Mouse (Mus musculus): Measurements from ENCODE around the gene Tmem106a.
A peak's percentile ranks its signal among the peaks of the same experiment; 100 is the strongest.
"Not testable (repeated sequence)": the region's sequence is repeated elsewhere in the genome, so short reads cannot be mapped to it uniquely, and the experiment has no call there.

The Tmem106a gene

GRCm38 (mm10) chr11:101582054-101583035 is at the start of gene Tmem106a:
Gene Tmem106a (plus strand): TSS chr11:101582242.
- peak; percentile 42 for DNase-seq

DNA sequence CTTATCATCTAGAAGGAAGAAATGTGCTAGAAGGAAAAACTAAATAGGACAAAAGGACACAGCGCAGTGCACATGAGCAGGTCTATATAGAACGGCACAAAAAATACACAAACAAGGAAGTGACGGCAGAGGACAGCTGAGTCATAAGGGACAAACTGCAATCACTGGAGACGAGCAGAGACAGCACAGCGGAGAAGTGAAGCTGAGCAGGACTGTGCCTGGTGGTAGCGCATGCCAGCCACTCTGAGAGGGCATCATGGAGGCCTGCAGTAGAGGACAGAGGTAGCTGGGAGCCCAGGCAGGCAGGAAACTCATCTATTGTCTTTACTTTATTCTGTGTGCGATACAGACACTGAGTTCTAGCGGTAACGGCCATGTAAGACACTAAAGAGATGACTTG is 38.5 kb upstream of the Tmem106a start:
- no peak for DNase-seq

GRCm38 (mm10) chr11:101544132-101544531 is 37.9 kb upstream of the Tmem106a start:
- DNase-seq: no peak

DNA sequence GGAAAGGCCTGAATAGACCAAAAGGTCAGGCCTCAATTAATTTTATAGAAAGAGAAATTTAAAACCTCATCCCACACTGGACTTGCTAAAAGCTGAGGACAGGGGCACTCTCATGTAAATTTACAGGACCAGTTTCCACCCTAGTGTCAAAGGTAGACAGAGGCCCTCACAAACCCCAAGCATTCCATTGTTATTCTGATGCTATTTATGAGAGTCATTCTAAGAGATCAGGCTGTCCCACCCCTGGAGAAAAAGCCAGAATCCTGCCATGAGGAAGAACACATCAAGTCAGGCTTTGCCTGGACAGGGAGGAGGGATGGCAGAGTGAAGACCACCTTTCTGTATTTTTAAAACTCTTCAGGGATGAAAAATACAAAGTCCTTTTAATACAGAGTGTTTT is 33.5 kb upstream of the Tmem106a start:
- no peak for DNase-seq

- peak; percentile 90 to 91 for DNase-seq
Measured at GRCm38 (mm10) chr11:101551751-101552475, 30.1 kb upstream of the Tmem106a start, which contains the start of the genes Brca1 and Nbr1. Gene Brca1 (minus strand): TSS chr11:101551955. Gene Nbr1 (plus strand): TSS chr11:101552149.

DNA sequence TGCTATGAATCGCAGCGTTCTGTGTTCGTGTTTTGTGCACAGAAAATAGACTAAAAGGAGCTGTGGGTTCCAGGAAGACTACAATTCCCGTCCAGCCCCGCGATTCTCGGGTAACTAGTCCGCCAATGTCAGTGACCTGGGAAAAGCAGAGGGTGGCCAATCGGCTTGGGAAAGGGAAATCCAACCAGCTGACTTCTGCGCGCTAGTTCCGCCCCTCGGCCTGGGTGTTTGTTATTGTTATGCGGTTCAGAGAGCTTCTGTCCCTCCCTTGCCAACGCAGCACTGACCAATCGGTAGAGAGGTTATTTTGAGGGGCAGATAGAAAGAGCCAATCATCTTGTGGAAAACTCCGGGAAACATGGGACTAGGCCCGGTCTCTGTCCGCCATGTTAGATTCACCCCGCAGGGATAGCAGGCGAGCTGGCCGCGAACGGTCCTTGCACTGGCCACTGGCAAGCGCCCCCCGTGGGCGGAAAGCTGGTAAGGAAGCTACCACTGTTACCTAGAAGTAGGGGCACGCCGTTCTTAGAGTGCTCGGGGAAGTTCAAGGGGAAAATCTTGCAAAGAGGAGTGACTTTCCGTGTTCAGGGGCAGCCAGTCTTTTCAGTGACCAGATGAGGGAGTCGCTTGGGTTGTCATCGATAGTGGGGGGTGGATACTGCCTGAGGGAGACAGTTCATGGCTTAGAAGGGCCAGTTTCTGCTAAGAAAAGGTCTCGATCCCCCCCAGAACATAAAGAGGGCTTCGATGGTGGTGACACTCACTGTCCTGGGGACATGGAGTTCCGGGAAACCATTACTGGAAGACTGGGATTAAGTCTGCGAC is 29.4 kb upstream of the Tmem106a start:
- peak; percentile 91 to 95 for DNase-seq

GRCm38 (mm10) chr11:101553354-101553930 is 28.6 kb upstream of the Tmem106a start:
- DNase-seq: peak; percentile 15 to 21

DNA sequence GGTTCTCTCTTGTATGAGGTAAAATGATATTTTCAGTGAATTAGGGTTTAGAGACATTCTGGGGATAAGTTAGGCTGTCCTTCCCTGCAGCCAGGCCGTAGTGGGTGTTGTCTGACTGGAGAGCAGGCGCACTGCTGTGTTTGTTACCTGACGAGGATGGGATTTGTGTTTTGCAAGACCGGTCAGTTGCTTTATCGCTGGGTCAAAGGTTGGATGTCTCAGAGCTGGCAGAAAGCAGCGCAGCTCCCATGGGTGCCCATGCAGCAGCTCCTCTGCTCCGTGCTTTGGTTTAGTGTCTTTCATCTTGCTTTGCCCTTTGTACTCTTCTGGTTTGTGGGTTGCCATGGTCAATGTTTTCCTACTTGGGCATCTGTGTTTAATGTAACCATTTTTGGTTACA is 25.5 kb upstream of the Tmem106a start:
- no peak for DNase-seq

GRCm38 (mm10) chr11:101556954-101557353 is 25.1 kb upstream of the Tmem106a start:
- DNase-seq: no peak

- DNase-seq: peak; percentile 75 to 80
Measured at GRCm38 (mm10) chr11:101562391-101562790, 19.7 kb upstream of the Tmem106a start.

- no peak for DNase-seq
Measured at GRCm38 (mm10) chr11:101568421-101568820, 13.6 kb upstream of the Tmem106a start.

DNA sequence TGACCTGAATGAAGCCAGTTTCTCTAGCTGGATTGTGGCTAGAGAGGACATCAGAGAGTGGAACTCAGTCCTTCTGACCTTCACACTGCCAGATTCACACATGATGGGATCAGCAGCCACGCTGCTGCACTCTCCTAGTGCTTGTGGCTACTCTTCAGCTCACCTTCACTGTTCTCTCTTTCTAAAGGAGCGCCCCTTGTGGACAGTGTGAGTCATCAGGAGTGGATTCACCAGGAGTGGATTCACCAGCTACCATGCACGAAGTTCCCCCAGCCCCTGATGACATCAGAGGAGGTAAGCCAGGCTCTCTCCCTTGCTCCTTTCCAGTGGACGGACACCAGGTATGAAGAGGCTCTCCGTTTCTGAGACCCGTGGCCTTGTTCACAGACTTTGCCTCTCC is 5.9 kb upstream of the Tmem106a start:
- DNase-seq: no peak

DNA sequence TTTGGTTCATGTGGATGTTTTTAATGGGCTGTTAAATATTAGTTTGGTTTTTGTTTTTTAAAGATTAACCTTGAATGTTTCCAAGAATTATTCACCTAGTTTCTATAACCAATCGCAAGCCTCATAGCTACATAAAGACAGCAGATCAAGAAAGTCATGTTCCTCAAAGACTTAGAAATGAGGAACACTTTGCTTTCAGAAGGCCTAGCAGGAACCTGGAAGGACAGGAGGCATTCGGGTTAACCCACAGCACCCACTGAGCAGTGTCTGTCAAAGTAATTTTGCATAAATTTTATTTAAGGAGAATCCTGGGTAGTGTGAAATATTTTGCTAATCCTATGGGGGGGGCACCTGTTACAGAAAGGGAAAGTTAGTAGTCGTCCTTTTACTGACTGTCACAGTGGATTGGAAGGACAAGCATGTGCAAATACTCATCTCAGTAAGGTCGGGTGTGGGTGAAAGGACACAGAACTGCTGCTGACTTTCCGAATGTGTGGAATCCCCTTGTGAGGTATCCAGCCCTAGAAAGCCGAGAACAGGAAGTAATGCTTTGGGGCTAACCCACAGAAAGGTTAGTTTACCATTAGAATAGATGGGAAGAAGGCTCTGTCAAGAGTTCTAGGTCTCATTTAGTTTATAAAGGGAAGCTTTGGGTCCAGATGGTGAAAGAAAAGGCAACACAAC is 819 bp upstream of the Tmem106a start:
- DNase-seq: no peak

GRCm38 (mm10) chr11:101583205-101583604 is 1.2 kb downstream of the Tmem106a start:
- DNase-seq: no peak

- DNase-seq: not testable (repeated sequence)
Measured at GRCm38 (mm10) chr11:101585031-101585430, 3.0 kb downstream of the Tmem106a start.

- DNase-seq: no peak
Measured at GRCm38 (mm10) chr11:101585805-101586204, 3.8 kb downstream of the Tmem106a start.

- no peak for DNase-seq
Measured at GRCm38 (mm10) chr11:101587676-101588075, 5.6 kb downstream of the Tmem106a start.

- no peak for DNase-seq
Measured at GRCm38 (mm10) chr11:101588868-101589267, 6.8 kb downstream of the Tmem106a start.

- DNase-seq: peak; percentile 78 to 80
Measured at GRCm38 (mm10) chr11:101589444-101589843, 7.4 kb downstream of the Tmem106a start.

DNA sequence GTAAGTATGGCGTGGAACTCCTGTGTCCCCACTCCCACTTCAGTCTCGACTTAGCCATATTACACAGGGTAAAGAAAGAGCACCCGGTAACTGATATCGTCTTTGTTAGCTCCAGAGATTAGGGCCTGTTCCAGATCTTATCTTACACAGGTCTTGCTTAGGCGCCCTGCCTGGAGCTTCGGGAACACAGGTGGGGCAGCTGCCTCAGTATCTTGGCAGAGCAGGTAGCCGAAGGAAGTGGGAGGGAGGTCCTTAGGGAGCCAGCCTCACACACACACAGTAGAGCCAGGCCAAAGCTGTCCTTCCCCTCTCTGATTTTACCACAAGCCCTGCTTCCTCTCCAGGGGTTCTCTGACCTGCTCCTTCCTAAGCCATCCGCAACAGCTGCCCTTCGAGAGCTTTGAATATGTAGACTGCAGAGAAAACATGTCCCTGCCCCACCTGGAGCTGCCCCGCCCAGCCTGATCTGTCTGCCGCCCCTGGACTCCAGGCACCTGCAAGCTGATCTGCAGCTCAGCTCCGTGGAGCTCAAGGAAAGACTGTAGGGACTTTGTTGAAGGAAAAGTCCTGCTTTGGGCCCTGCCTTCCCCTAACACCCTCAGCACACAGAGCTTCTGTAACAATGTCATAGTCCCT is 8.1 kb downstream of the Tmem106a start:
- no peak for DNase-seq

- no peak for DNase-seq
Measured at GRCm38 (mm10) chr11:101599156-101599555, 17.1 kb downstream of the Tmem106a start, which contains the start of gene Gm11634. Gene Gm11634 (minus strand): TSS chr11:101599256.
